Mouse (Mus musculus): ENCODE results near the gene Cfap74.

- TF ChIP-seq CTCF (IDR thresholded peaks at IDR 0.05; ENCODE audit: borderline replicate concordance, insufficient read depth, low read length) (no peak), POLR2A (IDR thresholded peaks at IDR 0.05; ENCODE audit: low read depth, low read length) (no peak)
These were observed 85.9 kb downstream of the Cfap74 start for GRCm38 (mm10) chr4:155494891-155495290.
